Mouse (Mus musculus): ENCODE data around the gene Zmynd10.

GRCm38 (mm10) chr9:107581584-107581983, 34.5 kb downstream of the Zmynd10 start:
- no peak for TF ChIP-seq CTCF (conservative IDR thresholded peaks at IDR 0.05; ENCODE audit: insufficient read depth, insufficient read length, low read depth, low read length)
- no peak for TF ChIP-seq POLR2A (IDR thresholded peaks at IDR 0.05; ENCODE audit: low read depth, low read length)
